Mouse (Mus musculus): ENCODE data around the gene Cnot3. TPM values are rescaled to one million over a fixed set of nuclear protein-coding genes. Genes with fewer than 3 reads are reported as not detected.

The Cnot3 gene
- total RNA-seq, 2 experiments from 2014 or later: 24.7 to 30.6 TPM

Small RNAs within 50 kb of the gene (microRNA-seq; reads per million reads assigned to microRNA genes)
- gene Mir3572: 0.83 reads per million

Other genes with a start within 250 kb of the Cnot3 start
- under 1 TPM; 0.45 to 0.70 TPM for gene Cacng6, start 221.1 kb upstream of the Cnot3 start, total RNA-seq (2021)
- gene Tarm1, start 142.6 kb upstream of the Cnot3 start, total RNA-seq (2021): not detected
- under 1 TPM; 0.13 to 0.20 TPM for gene Oscar, start 29.1 kb upstream of the Cnot3 start, total RNA-seq (2021)
- 1,000 to 10,000 TPM; 1,735 to 1,752 TPM for gene Ndufa3, start 27.9 kb upstream of the Cnot3 start, total RNA-seq (2021)
- 10 to 100 TPM; 16.9 to 20.0 TPM for gene Tfpt, start 15.3 kb upstream of the Cnot3 start, total RNA-seq (2021)
- 10 to 100 TPM; 22.2 to 25.1 TPM for gene Prpf31, start 15.3 kb upstream of the Cnot3 start, total RNA-seq (2021)
- 10 to 100 TPM; 10.0 to 11.4 TPM for gene Leng1, start 20.6 kb downstream of the Cnot3 start, total RNA-seq (2021)
- gene Tmc4, start 32.3 kb downstream of the Cnot3 start, total RNA-seq (2021): under 1 TPM; 0.45 to 0.83 TPM
- 10 to 100 TPM; 68.3 to 73.4 TPM for gene Tsen34, start 47.6 kb downstream of the Cnot3 start, total RNA-seq (2021)
- gene Mboat7, start 48.3 kb downstream of the Cnot3 start, total RNA-seq (2021): 10 to 100 TPM; 17.1 to 17.9 TPM
- 100 to 1,000 TPM; 589 to 617 TPM for gene Rps9, start 58.7 kb downstream of the Cnot3 start, total RNA-seq (2021)
- 1 to 10 TPM; 1.3 to 2.1 TPM for gene Pirb, start 75.1 kb downstream of the Cnot3 start, total RNA-seq (2021)
- under 1 TPM; 0.20 to 0.39 TPM for gene Gm15448, start 180.4 kb downstream of the Cnot3 start, total RNA-seq (2021)
- under 1 TPM; 0.23 to 0.56 TPM for gene Pira2, start 199.8 kb downstream of the Cnot3 start, total RNA-seq (2021)

All from heart, postnatal 25 days (tissue).